Mouse (Mus musculus) C2C12 (cell line): Measurements from ENCODE around the gene Abca2. TPM values are rescaled to one million over a fixed set of nuclear protein-coding genes. Genes with fewer than 3 reads are reported as not detected.

Experiments used
- H3K27me3 ChIP-seq: one replicate; pipeline ENCODE4 v1.6.1; 2011; ENCODE audit not compliant: control insufficient read depth, insufficient read depth, insufficient read length
- H3K36me3 ChIP-seq: one replicate; pipeline ENCODE4 v1.6.1; 2011; ENCODE audit not compliant: control insufficient read depth, insufficient read depth
- H3K4me3 ChIP-seq: one replicate; pipeline ENCODE4 v1.5.1; 2011; ENCODE audit warnings: mild to moderate bottlenecking, control low read depth; ENCODE audit not compliant: poor library complexity, insufficient read depth, severe bottlenecking
- H3K79me2 ChIP-seq: one replicate; pipeline ENCODE4 v1.6.1; 2011; ENCODE audit not compliant: control insufficient read depth, insufficient read depth
- H3K79me3 ChIP-seq: one replicate; pipeline ENCODE4 v1.6.1; 2011; ENCODE audit warnings: low read depth, control low read depth
- H3ac ChIP-seq: one replicate; pipeline ENCODE3; 2011; ENCODE audit warnings: low read depth; ENCODE audit not compliant: control insufficient read depth, insufficient read length
- CTCF ChIP-seq: IDR thresholded peaks from one replicate; pipeline ENCODE4 v1.5.1; 2011; ENCODE audit not compliant: control insufficient read depth, insufficient read depth, insufficient read length
- FOSL1 ChIP-seq: IDR thresholded peaks from one replicate; pipeline ENCODE4 v1.8.0; 2011; ENCODE audit warnings: mild to moderate bottlenecking, low read length; ENCODE audit not compliant: poor library complexity, insufficient read depth, severe bottlenecking
- microRNA-seq: library from miRNA; unstranded; fragments of <30 nt; microRNA quantifications from one replicate; pipeline ENCODE4, GENCODE M21; 2019; ENCODE audit warnings: borderline microRNAs expressed
- polyA plus RNA-seq: library from polyadenylated mRNA; unstranded; fragments of >200 nt; fragmentation: generic; extraction: Trizol; gene quantifications from one replicate; pipeline ENCODE4 v1.2.1, GENCODE M21; 2012; ENCODE audit warnings: missing spikeins

Abca2 gene
- polyA plus RNA-seq, 1 experiment, result 4.2 TPM

- no peak for TF ChIP-seq FOSL1
- TF ChIP-seq CTCF, result peak; percentile 21
- no peaks in the 10 kb centered on the region for H3K36me3 ChIP-seq
- peaks cover 8% of the 10 kb centered on the region for H3K79me2 ChIP-seq
- H3K79me3 ChIP-seq, result peaks cover 6% of the 10 kb centered on the region
- no peak overlapping the region for H3ac ChIP-seq
- H3K4me3 ChIP-seq, result no peak overlapping the region
- H3K27me3 ChIP-seq, result peaks cover 3% of the 10 kb centered on the region
Observed at GRCm38 (mm10) chr2:25496462-25496861, 68.0 kb downstream of the Abca2 start.

Small RNA genes lying within 50 kb of the gene (microRNA-seq; reads per million reads assigned to microRNA genes)
- not detected for gene Mir3087

Other genes starting within 250 kb of the Abca2 start
- 0.56 TPM for gene Nrarp, start 247.9 kb upstream of the Abca2 start, polyA plus RNA-seq
- 15.5 TPM for gene Tor4a, start 231.8 kb upstream of the Abca2 start, polyA plus RNA-seq
- 47.4 TPM for gene Nelfb, start 217.2 kb upstream of the Abca2 start, polyA plus RNA-seq
- not detected for gene Stpg3, start 214.1 kb upstream of the Abca2 start, polyA plus RNA-seq
- gene Fam166a, start 210.0 kb upstream of the Abca2 start, polyA plus RNA-seq, result not detected
- gene Tubb4b, start 204.0 kb upstream of the Abca2 start, polyA plus RNA-seq, result 800 TPM
- not detected for gene Slc34a3, start 194.3 kb upstream of the Abca2 start, polyA plus RNA-seq
- not detected for gene Rnf224, start 191.9 kb upstream of the Abca2 start, polyA plus RNA-seq
- gene Rnf208, start 186.4 kb upstream of the Abca2 start, polyA plus RNA-seq, result 0.22 TPM
- 0.25 TPM for gene Cysrt1, start 186.3 kb upstream of the Abca2 start, polyA plus RNA-seq
- 3.9 TPM for gene AL732309.1, start 181.8 kb upstream of the Abca2 start, polyA plus RNA-seq
- gene Tmem203, start 173.3 kb upstream of the Abca2 start, polyA plus RNA-seq, result 28.5 TPM
- gene Tprn, start 166.1 kb upstream of the Abca2 start, polyA plus RNA-seq, result 7.4 TPM
- gene Ssna1, start 156.3 kb upstream of the Abca2 start, polyA plus RNA-seq, result 143 TPM
- 89.4 TPM for gene Anapc2, start 156.2 kb upstream of the Abca2 start, polyA plus RNA-seq
- not detected for gene Tmem210, start 140.6 kb upstream of the Abca2 start, polyA plus RNA-seq
- gene Lrrc26, start 138.8 kb upstream of the Abca2 start, polyA plus RNA-seq, result not detected
- 0.02 TPM for gene Grin1, start 109.5 kb upstream of the Abca2 start, polyA plus RNA-seq
- gene Man1b1, start 96.4 kb upstream of the Abca2 start, polyA plus RNA-seq, result 38.0 TPM
- gene Dpp7, start 72.3 kb upstream of the Abca2 start, polyA plus RNA-seq, result 22.4 TPM
- 96.6 TPM for gene Uap1l1, start 63.0 kb upstream of the Abca2 start, polyA plus RNA-seq
- 25.8 TPM for gene Sapcd2, start 56.4 kb upstream of the Abca2 start, polyA plus RNA-seq
- not detected for gene Entpd2, start 32.8 kb upstream of the Abca2 start, polyA plus RNA-seq
- 79.9 TPM for gene Npdc1, start 29.4 kb upstream of the Abca2 start, polyA plus RNA-seq
- 0.08 TPM for gene Fut7, start 5.4 kb upstream of the Abca2 start, polyA plus RNA-seq
- 0.15 TPM for gene Clic3, start 28.1 kb downstream of the Abca2 start, polyA plus RNA-seq
- gene Paxx, start 32.4 kb downstream of the Abca2 start, polyA plus RNA-seq, result 12.3 TPM
- not detected for gene Ptgds, start 41.3 kb downstream of the Abca2 start, polyA plus RNA-seq
- not detected for gene Lcn12, start 65.2 kb downstream of the Abca2 start, polyA plus RNA-seq
- 35.8 TPM for gene Fbxw5, start 72.0 kb downstream of the Abca2 start, polyA plus RNA-seq
- gene C8g, start 73.0 kb downstream of the Abca2 start, polyA plus RNA-seq, result 0.32 TPM
- gene Traf2, start 118.2 kb downstream of the Abca2 start, polyA plus RNA-seq, result 28.8 TPM
- 340 TPM for gene Edf1, start 129.1 kb downstream of the Abca2 start, polyA plus RNA-seq
- 5.7 TPM for gene Mamdc4, start 146.1 kb downstream of the Abca2 start, polyA plus RNA-seq
- 94.2 TPM for gene Phpt1, start 146.5 kb downstream of the Abca2 start, polyA plus RNA-seq
- gene Ajm1, start 153.1 kb downstream of the Abca2 start, polyA plus RNA-seq, result 0.29 TPM
- gene Rabl6, start 179.8 kb downstream of the Abca2 start, polyA plus RNA-seq, result 58.9 TPM
- 0.15 TPM for gene Ccdc183, start 189.0 kb downstream of the Abca2 start, polyA plus RNA-seq
- gene Tmem141, start 193.3 kb downstream of the Abca2 start, polyA plus RNA-seq, result 12.9 TPM
- gene Fcna, start 199.3 kb downstream of the Abca2 start, polyA plus RNA-seq, result 0.14 TPM
- gene Lcn8, start 224.4 kb downstream of the Abca2 start, polyA plus RNA-seq, result not detected
- gene Lcn5, start 229.2 kb downstream of the Abca2 start, polyA plus RNA-seq, result not detected
- gene Lcn6, start 248.1 kb downstream of the Abca2 start, polyA plus RNA-seq, result not detected